Mouse (Mus musculus) CD4-positive, CD25-positive, alpha-beta regulatory T cell, adult 4 months (primary cell): ENCODE measurements around the gene Ripply1. TPM values are rescaled to one million over a fixed set of nuclear protein-coding genes. Genes with fewer than 3 reads are reported as not detected.

ENCODE experiments used
- ATAC-seq: one replicate; pipeline ENCODE4 v1.8.0; 2017
- polyA plus RNA-seq, 2 experiments: library from polyadenylated mRNA; unstranded; fragments of 100-300 nt; shearing (Covaris generic); gene quantifications; one replicate each; pipeline ENCODE4 v1.2.1; 2017

Gene Ripply1
- polyA plus RNA-seq, result not detected

- no peak for ATAC-seq
Measured at GRCm38 (mm10) chrX:139782278-139783044, at the start of gene Ripply1. TSS of gene Ripply1 (minus strand) at chrX:139782353.

GRCm38 (mm10) chrX:139828363-139829092 lies 46.4 kb upstream of the Ripply1 start:
- no peak for ATAC-seq

GRCm38 (mm10) chrX:139826926-139827325 lies 44.8 kb upstream of the Ripply1 start:
- ATAC-seq, result no peak

- ATAC-seq, result no peak
Measured at GRCm38 (mm10) chrX:139825402-139825801, 43.2 kb upstream of the Ripply1 start.

- no peak for ATAC-seq
Measured at GRCm38 (mm10) chrX:139815201-139815600, 33.0 kb upstream of the Ripply1 start.

- peak; percentile 39 for ATAC-seq
Measured at GRCm38 (mm10) chrX:139814018-139814635, 32.0 kb upstream of the Ripply1 start.

GRCm38 (mm10) chrX:139813299-139814002 lies 31.3 kb upstream of the Ripply1 start:
- ATAC-seq, result peak; percentile 47

GRCm38 (mm10) chrX:139812636-139813298 lies 30.6 kb upstream of the Ripply1 start:
- peak; percentile 29 for ATAC-seq

- ATAC-seq, result no peak
Measured at GRCm38 (mm10) chrX:139808501-139808900, 26.3 kb upstream of the Ripply1 start.

- ATAC-seq, result no peak
Measured at GRCm38 (mm10) chrX:139808085-139808484, 25.9 kb upstream of the Ripply1 start.

GRCm38 (mm10) chrX:139807391-139807790 lies 25.2 kb upstream of the Ripply1 start:
- no peak for ATAC-seq

GRCm38 (mm10) chrX:139805918-139806317 lies 23.8 kb upstream of the Ripply1 start:
- no peak for ATAC-seq

GRCm38 (mm10) chrX:139803028-139803427 lies 20.9 kb upstream of the Ripply1 start:
- ATAC-seq, result no peak

GRCm38 (mm10) chrX:139800406-139800878 lies 18.3 kb upstream of the Ripply1 start, which contains the start of gene Cldn2:
TSS of gene Cldn2 (plus strand) at chrX:139800828.
- no peak for ATAC-seq

GRCm38 (mm10) chrX:139799953-139800352 lies 17.8 kb upstream of the Ripply1 start:
- ATAC-seq, result no peak

- peak; percentile 89 for ATAC-seq
Measured at GRCm38 (mm10) chrX:139797875-139798274, 15.7 kb upstream of the Ripply1 start.

GRCm38 (mm10) chrX:139796037-139796436 lies 13.9 kb upstream of the Ripply1 start:
- no peak for ATAC-seq

GRCm38 (mm10) chrX:139794072-139794845 lies 12.1 kb upstream of the Ripply1 start:
- ATAC-seq, result no peak

- ATAC-seq, result no peak
Measured at GRCm38 (mm10) chrX:139785764-139786163, 3.6 kb upstream of the Ripply1 start.

- no peak for ATAC-seq
Measured at GRCm38 (mm10) chrX:139783045-139783422, 881 bp upstream of the Ripply1 start.

GRCm38 (mm10) chrX:139781563-139781962 lies 590 bp downstream of the Ripply1 start:
- no peak for ATAC-seq
